Mouse (Mus musculus) heart, embryonic 15.5 days (tissue): ENCODE measurements around the gene Ankef1. TPM values are rescaled to one million over a fixed set of nuclear protein-coding genes. Genes with fewer than 3 reads are reported as not detected.

Experiments
- ATAC-seq: fragments of 200-750 bp; cut with Nextera tagmentation; replicated peaks from 2 replicates; pipeline ENCODE4 v1.8.0; 2017; ENCODE audit warnings: low read depth, moderate TSS enrichment; ENCODE audit not compliant: insufficient number of reproducible peaks, insufficient read depth, low FRiP score
- H3K27ac ChIP-seq: fragments of 300-500 bp; sonication (generic); 2 replicates; pipeline ENCODE4 v1.5.1; 2015; ENCODE audit warnings: mild to moderate bottlenecking, inconsistent platforms
- H3K27me3 ChIP-seq: fragments of 300-500 bp; sonication (generic); 2 replicates; pipeline ENCODE4 v1.6.1; 2015; ENCODE audit warnings: inconsistent platforms
- H3K36me3 ChIP-seq: fragments of 300-500 bp; sonication (generic); 2 replicates; pipeline ENCODE4 v1.6.1; 2015; ENCODE audit warnings: mild to moderate bottlenecking, inconsistent platforms
- H3K4me1 ChIP-seq: fragments of 300-500 bp; sonication (generic); replicated peaks from 2 replicates; pipeline ENCODE4 v1.6.1; 2015; ENCODE audit warnings: inconsistent platforms
- H3K4me2 ChIP-seq: fragments of 300-500 bp; sonication (generic); 2 replicates; pipeline ENCODE4 v1.6.1; 2015; ENCODE audit warnings: inconsistent platforms, mild to moderate bottlenecking, moderate library complexity
- H3K4me3 ChIP-seq: fragments of 300-500 bp; sonication (generic); 2 replicates; pipeline ENCODE4 v1.5.1; 2015; ENCODE audit warnings: mild to moderate bottlenecking, inconsistent platforms
- H3K9ac ChIP-seq: fragments of 300-500 bp; sonication (generic); 2 replicates; pipeline ENCODE4 v1.6.1; 2015; ENCODE audit warnings: mild to moderate bottlenecking, inconsistent platforms
- H3K9me3 ChIP-seq: fragments of 300-500 bp; sonication (generic); replicated peaks from 2 replicates; pipeline ENCODE4 v1.6.1; 2016; ENCODE audit warnings: inconsistent platforms
- WGBS: fragments of 180-500 bp; shearing (Covaris S2); methylation state at CpG from one replicate; pipeline ENCODE4 v1.1.7; 2015; ENCODE audit warnings: mixed read lengths; 5-methylcytosine and 5-hydroxymethylcytosine counted together
- polyA plus RNA-seq: library from polyadenylated mRNA; unstranded; fragments of >200 nt; fragmentation: Nextera tagmentation; extraction: Ambion mirVana; gene quantifications from 2 replicates; pipeline ENCODE4 v1.2.1, GENCODE M21; 2015

The Ankef1 gene
- polyA plus RNA-seq, 1 experiment from 2014 or later = 0.05 TPM

- Histone ChIP-seq H3K36me3 (no peaks in the 10 kb centered on the region), H3K9me3 (no peaks in the 10 kb centered on the region), H3K9ac (no peak overlapping the region), H3K27ac (no peak overlapping the region), H3K4me1 (no peaks in the 10 kb centered on the region), H3K4me2 (no peak overlapping the region), H3K27me3 (no peaks in the 10 kb centered on the region), H3K4me3 (no peak overlapping the region)
- ATAC-seq = no peak
- 71% methylated on average over 4 of the region's 4 CpGs for WGBS
These were observed 10.0 kb downstream of the Ankef1 start for GRCm38 (mm10) chr2:136511756-136512155.

- Histone ChIP-seq H3K4me1 (no peaks in the 10 kb centered on the region), H3K4me3 (no peak overlapping the region), H3K27ac (no peak overlapping the region), H3K4me2 (no peak overlapping the region), H3K27me3 (no peaks in the 10 kb centered on the region), H3K36me3 (no peaks in the 10 kb centered on the region), H3K9ac (no peak overlapping the region), H3K9me3 (no peaks in the 10 kb centered on the region)
- no peak for ATAC-seq
- 87% methylated on average over 5 of the region's 5 CpGs for WGBS
These were observed 11.1 kb downstream of the Ankef1 start for GRCm38 (mm10) chr2:136512802-136513201.

- no peak for ATAC-seq
- H3K9ac ChIP-seq = no peak overlapping the region
- H3K36me3 ChIP-seq = no peaks in the 10 kb centered on the region
- no peak overlapping the region for H3K27ac ChIP-seq
- H3K9me3 ChIP-seq = no peaks in the 10 kb centered on the region
- H3K27me3 ChIP-seq = no peaks in the 10 kb centered on the region
- H3K4me2 ChIP-seq = no peak overlapping the region
- H3K4me1 ChIP-seq = no peaks in the 10 kb centered on the region
- 58% methylated on average over 3 of the region's 3 CpGs for WGBS
- H3K4me3 ChIP-seq = no peak overlapping the region
These were observed 12.1 kb downstream of the Ankef1 start for GRCm38 (mm10) chr2:136513806-136514205.

- H3K9me3 ChIP-seq = no peaks in the 10 kb centered on the region
- WGBS = 70% methylated on average over 2 of the region's 2 CpGs
These were observed 13.8 kb downstream of the Ankef1 start for GRCm38 (mm10) chr2:136515501-136515900.

GRCm38 (mm10) chr2:136528937-136529336 lies 27.2 kb downstream of the Ankef1 start:
- H3K4me3 ChIP-seq = no peak overlapping the region
- H3K36me3 ChIP-seq = no peaks in the 10 kb centered on the region
- 75% methylated on average over 7 of the region's 7 CpGs for WGBS
- H3K4me2 ChIP-seq = no peak overlapping the region
- no peaks in the 10 kb centered on the region for H3K27me3 ChIP-seq
- H3K4me1 ChIP-seq = no peaks in the 10 kb centered on the region
- ATAC-seq = no peak
- no peak overlapping the region for H3K9ac ChIP-seq
- H3K27ac ChIP-seq = no peak overlapping the region
- no peaks in the 10 kb centered on the region for H3K9me3 ChIP-seq

More at GRCm38 (mm10) chr2:136515501-136515900, 13.8 kb downstream of the Ankef1 start:
- no peak for ATAC-seq
- Histone ChIP-seq H3K36me3 (no peaks in the 10 kb centered on the region), H3K4me1 (no peaks in the 10 kb centered on the region), H3K9ac (no peak overlapping the region), H3K4me2 (no peak overlapping the region), H3K4me3 (no peak overlapping the region), H3K27me3 (no peaks in the 10 kb centered on the region), H3K27ac (no peak overlapping the region)

GRCm38 (mm10) chr2:136532033-136532432 lies 30.3 kb downstream of the Ankef1 start:
- H3K9me3 ChIP-seq = no peaks in the 10 kb centered on the region
- H3K4me1 ChIP-seq = no peaks in the 10 kb centered on the region
- H3K36me3 ChIP-seq = no peaks in the 10 kb centered on the region
- H3K4me2 ChIP-seq = peak overlapping the region; percentile 79
- H3K4me3 ChIP-seq = peak overlapping the region; percentile 58
- H3K9ac ChIP-seq = peak overlapping the region; percentile 40
- under 1% methylated on average over 23 of the region's 23 CpGs for WGBS
- ATAC-seq = peak; percentile 96
- H3K27me3 ChIP-seq = no peaks in the 10 kb centered on the region
- no peak overlapping the region for H3K27ac ChIP-seq

- H3K36me3 ChIP-seq = no peaks in the 10 kb centered on the region
These were observed 56.3 kb downstream of the Ankef1 start for GRCm38 (mm10) chr2:136558020-136558419.

GRCm38 (mm10) chr2:136562336-136562735 lies 60.6 kb downstream of the Ankef1 start:
- ATAC-seq = no peak
- Histone ChIP-seq H3K9ac (no peak overlapping the region), H3K36me3 (no peaks in the 10 kb centered on the region), H3K9me3 (no peaks in the 10 kb centered on the region), H3K27me3 (no peaks in the 10 kb centered on the region), H3K4me3 (no peak overlapping the region), H3K4me2 (no peak overlapping the region), H3K4me1 (no peaks in the 10 kb centered on the region), H3K27ac (no peak overlapping the region)
- 78% methylated on average over 1 of the region's 1 CpGs for WGBS

More at GRCm38 (mm10) chr2:136558020-136558419, 56.3 kb downstream of the Ankef1 start:
- no peaks in the 10 kb centered on the region for H3K9me3 ChIP-seq
- H3K4me2 ChIP-seq = no peak overlapping the region
- 67% methylated on average over 5 of the region's 5 CpGs for WGBS
- no peak overlapping the region for H3K27ac ChIP-seq
- no peak for ATAC-seq
- H3K9ac ChIP-seq = no peak overlapping the region
- H3K4me1 ChIP-seq = no peaks in the 10 kb centered on the region
- no peaks in the 10 kb centered on the region for H3K27me3 ChIP-seq
- H3K4me3 ChIP-seq = no peak overlapping the region

- no peak overlapping the region for H3K9ac ChIP-seq
- 15% methylated on average over 2 of the region's 2 CpGs for WGBS
- no peaks in the 10 kb centered on the region for H3K27me3 ChIP-seq
- no peak overlapping the region for H3K4me2 ChIP-seq
- H3K9me3 ChIP-seq = no peaks in the 10 kb centered on the region
- H3K27ac ChIP-seq = no peak overlapping the region
- H3K36me3 ChIP-seq = no peaks in the 10 kb centered on the region
- no peak overlapping the region for H3K4me3 ChIP-seq
- no peak for ATAC-seq
- H3K4me1 ChIP-seq = 0 out of 2 replicates have a peak, but pooled peaks cover 4% of the 10 kb centered on the region
These were observed 69.1 kb downstream of the Ankef1 start for GRCm38 (mm10) chr2:136570856-136571255.

GRCm38 (mm10) chr2:136582762-136583161 lies 81.1 kb downstream of the Ankef1 start:
- no peak overlapping the region for H3K4me2 ChIP-seq
- ATAC-seq = no peak
- H3K27ac ChIP-seq = no peak overlapping the region
- no peak overlapping the region for H3K4me3 ChIP-seq
- H3K4me1 ChIP-seq = no peaks in the 10 kb centered on the region
- no peaks in the 10 kb centered on the region for H3K36me3 ChIP-seq
- H3K9me3 ChIP-seq = no peaks in the 10 kb centered on the region
- WGBS = 51% methylated on average over 2 of the region's 2 CpGs
- no peaks in the 10 kb centered on the region for H3K27me3 ChIP-seq
- no peak overlapping the region for H3K9ac ChIP-seq

- H3K9me3 ChIP-seq = no peaks in the 10 kb centered on the region
- no peak overlapping the region for H3K27ac ChIP-seq
- H3K9ac ChIP-seq = no peak overlapping the region
- no peaks in the 10 kb centered on the region for H3K36me3 ChIP-seq
- WGBS = 32% methylated on average over 2 of the region's 2 CpGs
- H3K4me3 ChIP-seq = no peak overlapping the region
- no peaks in the 10 kb centered on the region for H3K4me1 ChIP-seq
- ATAC-seq = no peak
- H3K4me2 ChIP-seq = no peak overlapping the region
- H3K27me3 ChIP-seq = no peaks in the 10 kb centered on the region
These were observed 87.1 kb downstream of the Ankef1 start for GRCm38 (mm10) chr2:136588811-136589210.

GRCm38 (mm10) chr2:136596451-136596850 lies 94.7 kb downstream of the Ankef1 start:
- no peak overlapping the region for H3K9ac ChIP-seq
- H3K9me3 ChIP-seq = no peaks in the 10 kb centered on the region
- no peaks in the 10 kb centered on the region for H3K4me1 ChIP-seq
- ATAC-seq = no peak
- WGBS = 23% methylated on average over 3 of the region's 3 CpGs
- no peaks in the 10 kb centered on the region for H3K27me3 ChIP-seq
- H3K4me2 ChIP-seq = no peak overlapping the region
- no peak overlapping the region for H3K4me3 ChIP-seq
- H3K36me3 ChIP-seq = no peaks in the 10 kb centered on the region
- H3K27ac ChIP-seq = no peak overlapping the region
